Mouse (Mus musculus) cerebellum, adult 2 months (tissue): ENCODE data around the gene Stx4a. TPM values are rescaled to one million over a fixed set of nuclear protein-coding genes. Genes with fewer than 3 reads are reported as not detected.

Experiments used
- DNase-seq, 2 experiments: peaks; one replicate each; pipeline ENCODE4 v3.0.0; 2021
- H3K27ac ChIP-seq: fragments of 200-500 bp; 2 replicates; pipeline ENCODE4 v1.5.1; 2012; ENCODE audit warnings: low read length, control low read depth, inconsistent platforms; ENCODE audit not compliant: insufficient read depth
- H3K27me3 ChIP-seq: fragments of 200-500 bp; 2 replicates; pipeline ENCODE4 v1.6.1; 2012; ENCODE audit warnings: inconsistent platforms, mild to moderate bottlenecking, low read length, moderate library complexity; ENCODE audit not compliant: control insufficient read depth, insufficient read depth
- H3K4me1 ChIP-seq: fragments of 200-500 bp; 2 replicates; pipeline ENCODE4 v1.6.1; 2011; ENCODE audit warnings: low read length; ENCODE audit not compliant: control insufficient read depth, insufficient read depth
- H3K4me3 ChIP-seq: fragments of 200-500 bp; replicated peaks from 2 replicates; pipeline ENCODE3; 2011; ENCODE audit warnings: mild to moderate bottlenecking, low read depth, low read length, control low read depth; ENCODE audit not compliant: insufficient read depth
- CTCF ChIP-seq: fragments of 200-500 bp; IDR thresholded peaks from 2 replicates; pipeline ENCODE4 v1.5.1; 2011; ENCODE audit warnings: low read depth, mild to moderate bottlenecking, control low read depth, low read length, moderate library complexity, borderline replicate concordance; ENCODE audit not compliant: insufficient read depth
- POLR2A ChIP-seq: fragments of 200-500 bp; IDR thresholded peaks from 2 replicates; pipeline ENCODE4 v1.6.1; 2011; ENCODE audit warnings: low read length, control low read depth, borderline replicate concordance; ENCODE audit not compliant: insufficient read depth
- WGBS: fragments of 180-500 bp; shearing (Covaris S2); methylation state at CpG from one replicate; pipeline ENCODE4 v1.1.7; 2018; 5-methylcytosine and 5-hydroxymethylcytosine counted together
- polyA plus RNA-seq: library from polyadenylated mRNA; depleted of rRNA; stranded (reverse); fragments of >200 nt; gene quantifications from 2 replicates; pipeline ENCODE4 v1.2.3, GENCODE M21; 2012

The Stx4a gene
- polyA plus RNA-seq, 1 experiment = 153 TPM

GRCm38 (mm10) chr7:127797076-127797845, 26.8 kb upstream of the Stx4a start:
- TF ChIP-seq POLR2A = no peak
- TF ChIP-seq CTCF = no peak
- 86% methylated on average over 23 of the region's 23 CpGs for WGBS
- peak in 1 of 2 experiments; percentile 36 for DNase-seq

GRCm38 (mm10) chr7:127798591-127798990, 25.5 kb upstream of the Stx4a start:
- peak; percentile 95 to 98 for DNase-seq
- Histone ChIP-seq H3K4me3 (no peak overlapping the region), H3K4me1 (peaks cover 66% of the 10 kb centered on the region), H3K27ac (peak overlapping the region; percentile 88), H3K27me3 (no peaks in the 10 kb centered on the region)
- 12% methylated on average over 4 of the region's 4 CpGs for WGBS
- no peak for TF ChIP-seq CTCF
- peak; percentile 10; the same call in 1 of the 2 replicates for TF ChIP-seq POLR2A

More at GRCm38 (mm10) chr7:127797076-127797845, 26.8 kb upstream of the Stx4a start:
- Histone ChIP-seq H3K27me3 (no peaks in the 10 kb centered on the region), H3K4me3 (no peak overlapping the region), H3K27ac (peak overlapping the region; percentile 88), H3K4me1 (peaks cover 54% of the 10 kb centered on the region)

DNA sequence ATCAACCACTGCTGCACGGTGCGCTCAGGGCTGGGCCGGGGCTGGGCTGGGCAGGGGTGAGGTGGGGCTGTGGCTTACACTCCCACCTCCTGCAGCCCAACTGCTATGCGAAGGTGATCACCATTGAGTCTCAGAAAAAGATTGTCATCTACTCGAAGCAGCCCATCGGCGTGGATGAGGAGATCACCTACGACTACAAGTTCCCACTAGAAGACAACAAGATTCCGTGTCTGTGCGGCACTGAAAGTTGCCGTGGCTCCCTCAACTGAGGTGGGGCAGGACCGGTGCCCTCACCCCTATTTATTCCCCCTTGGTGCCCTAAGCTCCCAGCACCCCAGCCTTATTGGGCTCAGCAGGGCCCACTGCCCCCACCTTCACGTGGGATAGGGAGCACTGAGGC, 24.9 kb upstream of the Stx4a start:
- TF ChIP-seq POLR2A (no peak), CTCF (no peak)
- H3K27ac ChIP-seq = peak overlapping the region; percentile 88
- no peaks in the 10 kb centered on the region for H3K27me3 ChIP-seq
- peaks cover 72% of the 10 kb centered on the region for H3K4me1 ChIP-seq
- WGBS = 62% methylated on average over 13 of the region's 13 CpGs
- no peak overlapping the region for H3K4me3 ChIP-seq
- no peak for DNase-seq

GRCm38 (mm10) chr7:127799738-127800137, 24.4 kb upstream of the Stx4a start:
- Histone ChIP-seq H3K4me1 (peaks cover 77% of the 10 kb centered on the region), H3K27me3 (no peaks in the 10 kb centered on the region), H3K4me3 (no peak overlapping the region), H3K27ac (peak overlapping the region; percentile 88)
- TF ChIP-seq POLR2A = no peak
- no peak for TF ChIP-seq CTCF
- peak in 1 of 2 experiments; percentile 44 for DNase-seq
- 96% methylated on average over 1 of the region's 1 CpGs for WGBS

- peak; percentile 86 to 89 for DNase-seq
- H3K4me3 ChIP-seq = peak within 1 kb of the TSS; percentile 41
- peak within 1 kb of the TSS; percentile 88 for H3K27ac ChIP-seq
- H3K27me3 ChIP-seq = no peaks in the 10 kb centered on the region
- 25% methylated on average over 6 of the region's 6 CpGs for WGBS
- peaks cover 79% of the 10 kb centered on the region for H3K4me1 ChIP-seq
- peak; percentile 49; the same call in 1 of the 2 replicates for TF ChIP-seq POLR2A
- peak; percentile 86 for TF ChIP-seq CTCF
These were observed 23.6 kb upstream of the Stx4a start, which contains the start of gene Hsd3b7 for GRCm38 (mm10) chr7:127800435-127801009. Hsd3b7 (plus strand) TSS chr7:127800604.

DNA sequence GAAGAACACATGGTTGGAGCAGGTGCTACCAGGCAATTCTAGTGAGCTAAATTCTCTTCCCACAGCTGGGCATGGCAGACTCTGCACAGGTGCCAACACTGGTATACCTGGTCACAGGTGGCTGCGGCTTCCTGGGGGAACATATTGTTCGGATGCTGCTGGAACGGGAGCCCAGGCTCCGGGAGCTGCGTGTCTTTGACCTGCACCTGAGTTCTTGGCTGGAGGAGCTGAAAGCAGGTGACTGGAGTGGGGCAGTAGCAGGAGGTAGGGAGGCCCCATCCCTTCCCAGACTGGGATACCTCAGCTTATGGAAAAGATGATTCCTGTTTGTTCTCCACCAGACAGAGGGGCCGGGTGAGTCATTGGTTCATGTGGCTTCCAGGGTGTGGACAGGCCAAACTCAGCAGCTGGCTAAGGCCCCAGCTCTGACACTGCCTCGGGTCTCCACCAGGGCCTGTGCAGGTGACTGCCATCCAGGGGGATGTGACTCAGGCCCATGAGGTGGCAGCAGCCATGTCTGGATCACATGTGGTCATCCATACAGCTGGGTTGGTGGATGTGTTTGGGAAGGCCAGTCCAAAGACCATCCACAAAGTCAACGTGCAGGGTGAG, 23.0 kb upstream of the Stx4a start:
- TF ChIP-seq CTCF = no peak
- TF ChIP-seq POLR2A = no peak
- H3K27me3 ChIP-seq = no peaks in the 10 kb centered on the region
- 21% methylated on average over 8 of the region's 8 CpGs for WGBS
- H3K4me3 ChIP-seq = peak overlapping the region; percentile 17
- H3K27ac ChIP-seq = peak overlapping the region; percentile 88
- H3K4me1 ChIP-seq = peaks cover 81% of the 10 kb centered on the region
- DNase-seq = peak; percentile 55 to 64

DNA sequence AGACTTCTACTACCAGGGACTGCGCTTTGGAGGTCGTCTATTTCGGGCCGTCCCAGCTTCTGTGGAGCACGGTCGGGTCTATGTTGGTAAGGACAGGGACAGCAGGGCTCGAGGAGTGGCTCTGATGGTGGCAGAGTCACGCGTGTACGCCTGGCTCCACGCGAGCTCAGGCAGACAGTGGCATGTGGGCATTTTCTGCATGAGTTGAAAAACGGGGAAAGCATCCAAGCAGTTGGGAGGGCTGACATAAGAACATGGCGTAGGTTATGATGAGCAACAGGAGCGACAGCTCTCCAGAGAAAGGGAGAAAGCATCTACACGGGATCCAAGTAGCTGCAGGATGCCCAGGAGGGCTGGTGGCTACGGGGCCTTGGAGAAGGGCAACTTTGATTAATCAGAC, 21.8 kb upstream of the Stx4a start:
- Histone ChIP-seq H3K27ac (peak overlapping the region; percentile 88), H3K4me1 (peaks cover 78% of the 10 kb centered on the region), H3K4me3 (no peak overlapping the region), H3K27me3 (no peaks in the 10 kb centered on the region)
- TF ChIP-seq CTCF (no peak), POLR2A (no peak; the same call in 1 of the 2 replicates)
- DNase-seq = peak; percentile 88 to 92
- WGBS = 11% methylated on average over 17 of the region's 17 CpGs
